Comparison of ENCODE assay signal across 8 mouse cellular contexts in genomic region chr2:105444072-105444471, GRCm38 (mm10). TPM values are rescaled to one million over a fixed set of nuclear protein-coding genes. Genes with fewer than 3 reads are reported as not detected.
DNase-seq lines count a peak whose midpoint lies in the region; ATAC-seq and TF ChIP-seq lines count a peak whose summit lies in the region.

No protein-coding gene starts in this region.

- H3K27ac ChIP-seq in forebrain, embryonic 10.5 days, result no peak overlapping the region
- H3K27ac ChIP-seq in forebrain, embryonic 13.5 days, result no peak overlapping the region
- no peak overlapping the region for H3K27ac ChIP-seq in lung, postnatal 0 days (ENCODE audit: low read length)

- no peak overlapping the region for H3K4me2 ChIP-seq in forebrain, embryonic 13.5 days
- H3K4me2 ChIP-seq in lung, postnatal 0 days (replicated peaks; ENCODE audit: low read depth, low read length), result no peak overlapping the region

- no peaks in the 10 kb centered on the region for H3K27me3 ChIP-seq in forebrain, embryonic 10.5 days (ENCODE audit: poor library complexity, severe bottlenecking)
- H3K27me3 ChIP-seq in forebrain, embryonic 13.5 days, result no peaks in the 10 kb centered on the region
- H3K27me3 ChIP-seq in lung, postnatal 0 days (replicated peaks; ENCODE audit: insufficient read depth, low read length), result no peaks in the 10 kb centered on the region

- no peak for ATAC-seq in forebrain, embryonic 13.5 days
- ATAC-seq in lung, postnatal 0 days, result no peak

- no peaks in the 10 kb centered on the region for H3K4me1 ChIP-seq in forebrain, embryonic 10.5 days
- no peaks in the 10 kb centered on the region for H3K4me1 ChIP-seq in forebrain, embryonic 13.5 days
- H3K4me1 ChIP-seq in lung, postnatal 0 days (ENCODE audit: insufficient read depth, low read depth, low read length), result no peaks in the 10 kb centered on the region

- no peaks in the 10 kb centered on the region for H3K36me3 ChIP-seq in forebrain, embryonic 10.5 days (replicated peaks)
- H3K36me3 ChIP-seq in forebrain, embryonic 13.5 days (ENCODE audit: poor library complexity, severe bottlenecking), result no peaks in the 10 kb centered on the region
- H3K36me3 ChIP-seq in lung, postnatal 0 days (ENCODE audit: insufficient read depth, low read length), result no peaks in the 10 kb centered on the region

- no peaks in the 10 kb centered on the region for H3K9me3 ChIP-seq in forebrain, embryonic 10.5 days
- no peaks in the 10 kb centered on the region for H3K9me3 ChIP-seq in forebrain, embryonic 13.5 days (replicated peaks)
- no peaks in the 10 kb centered on the region for H3K9me3 ChIP-seq in lung, postnatal 0 days (ENCODE audit: low read length)

- peak; percentile 30 for DNase-seq in forebrain, embryonic 10.5 days (ENCODE audit: extremely low spot score, low spot score)
- no peak for DNase-seq in lung, postnatal 0 days (ENCODE audit: low spot score)
- DNase-seq in lung, adult 18-20 months, result no peak
- DNase-seq in brain, adult 2 months (ENCODE audit: low read depth, low spot score), result peak; percentile 4
- DNase-seq in retina, embryonic 14.5 days (ENCODE audit: low spot score), result peak; percentile 46
- DNase-seq in cerebellum, adult 9-11 months, result no peak
- no peak for DNase-seq in left cerebral cortex, adult 8-10 months (ENCODE audit: low spot score in 2 of 2)

- peak; percentile 48; the same call in 1 of the 2 replicates for TF ChIP-seq CTCF in lung, postnatal 0 days (IDR thresholded peaks at IDR 0.05)

- TF ChIP-seq EP300 in lung, postnatal 0 days (IDR thresholded peaks at IDR 0.05), result no peak

- no peak overlapping the region for H3K4me3 ChIP-seq in forebrain, embryonic 10.5 days
- no peak overlapping the region for H3K4me3 ChIP-seq in forebrain, embryonic 13.5 days
- H3K4me3 ChIP-seq in lung, postnatal 0 days (ENCODE audit: low read depth, low read length), result no peak overlapping the region

- no peak overlapping the region for H3K9ac ChIP-seq in forebrain, embryonic 13.5 days
- H3K9ac ChIP-seq in lung, postnatal 0 days (replicated peaks; ENCODE audit: low read depth), result no peak overlapping the region

- WGBS in forebrain, embryonic 10.5 days, result 38% methylated on average over 3 of the region's 3 CpGs
- WGBS in forebrain, embryonic 13.5 days, result 37% methylated on average over 3 of the region's 3 CpGs
- 30% methylated on average over 3 of the region's 3 CpGs for WGBS in lung, postnatal 0 days

RNA-seq across cellular contexts. Expression of gene Rcn1, which starts 45.0 kb away (rescaled TPM):
- polyA plus RNA-seq in forebrain, embryonic 10.5 days (2016; fragmentation: Nextera tagmentation; extraction: Ambion mirVana), result 110 and 111 TPM in 2 replicates
- 68.1 and 68.9 TPM in 2 replicates for polyA plus RNA-seq in forebrain, embryonic 13.5 days (2015; fragmentation: Nextera tagmentation; extraction: Ambion mirVana)
- polyA plus RNA-seq in lung, postnatal 0 days (2015; fragmentation: Nextera tagmentation; extraction: Ambion mirVana), result 60.1 and 62.4 TPM in 2 replicates
- total RNA-seq in left cerebral cortex, adult 8-10 months (2022), result 10 to 100 TPM; 30.1 to 33.9 (median 30.5) TPM

Comparison
In these comparisons a context has a peak if more than half of its experiments do, and no peak if none do; other contexts are left out.
1. DNase-seq: peak in forebrain, embryonic 10.5 days (single experiment), brain, adult 2 months (single experiment) and retina, embryonic 14.5 days (single experiment); none in lung, postnatal 0 days (single experiment), lung, adult 18-20 months (0 of 2), cerebellum, adult 9-11 months (single experiment) and left cerebral cortex, adult 8-10 months (0 of 2).